Mouse (Mus musculus) lung, postnatal 0 days (tissue): ENCODE data around the gene Wdfy2. TPM values are rescaled to one million over a fixed set of nuclear protein-coding genes. Genes with fewer than 3 reads are reported as not detected.

Source experiments
- ATAC-seq: fragments of 200-750 bp; cut with Nextera tagmentation; 2 replicates; pipeline ENCODE4 v1.8.0; 2017; ENCODE audit warnings: moderate library complexity
- DNase-seq: peaks from one replicate; pipeline ENCODE4 v3.0.0-alpha.2; 2016; ENCODE audit warnings: low spot score
- H3K27ac ChIP-seq: fragments of 300-500 bp; sonication (generic); 2 replicates; pipeline ENCODE4 v1.5.1; 2014; ENCODE audit warnings: antibody characterized with exemption, mild to moderate bottlenecking, low read length, mixed read lengths
- H3K27me3 ChIP-seq: fragments of 300-500 bp; sonication (generic); replicated peaks from 2 replicates; pipeline ENCODE4 v1.6.1; 2014; ENCODE audit warnings: low read length, mixed read lengths; ENCODE audit not compliant: insufficient read depth
- H3K36me3 ChIP-seq: fragments of 300-500 bp; sonication (generic); 2 replicates; pipeline ENCODE4 v1.6.1; 2014; ENCODE audit warnings: low read length, mixed read lengths; ENCODE audit not compliant: insufficient read depth
- H3K4me1 ChIP-seq: fragments of 300-500 bp; sonication (generic); 2 replicates; pipeline ENCODE4 v1.6.1; 2014; ENCODE audit warnings: antibody characterized with exemption, low read depth, low read length, mixed read lengths; ENCODE audit not compliant: insufficient read depth
- H3K4me2 ChIP-seq: fragments of 300-500 bp; sonication (generic); replicated peaks from 2 replicates; pipeline ENCODE4 v1.6.1; 2014; ENCODE audit warnings: low read depth, mild to moderate bottlenecking, low read length, moderate library complexity, mixed read lengths
- H3K4me3 ChIP-seq: fragments of 300-500 bp; sonication (generic); 2 replicates; pipeline ENCODE4 v1.5.1; 2014; ENCODE audit warnings: low read depth, low read length
- H3K9ac ChIP-seq: fragments of 300-500 bp; sonication (generic); replicated peaks from 2 replicates; pipeline ENCODE4 v1.6.1; 2014; ENCODE audit warnings: low read depth, mild to moderate bottlenecking
- H3K9me3 ChIP-seq: fragments of 300-500 bp; sonication (generic); 2 replicates; pipeline ENCODE4 v1.6.1; 2016; ENCODE audit warnings: low read length, mixed read lengths
- CTCF ChIP-seq: IDR thresholded peaks from 2 replicates; pipeline ENCODE4 v1.5.1; 2016; ENCODE audit warnings: antibody characterized with exemption, mild to moderate bottlenecking
- EP300 ChIP-seq: IDR thresholded peaks from 2 replicates; pipeline ENCODE4 v1.6.1; 2016; ENCODE audit warnings: antibody characterized with exemption, mild to moderate bottlenecking, control low read depth
- WGBS: fragments of 180-500 bp; shearing (Covaris S2); extraction: QIAGEN DNeasy Blood & Tissue Kit; methylation state at CpG from one replicate; pipeline ENCODE4 v1.1.7; 2014; 5-methylcytosine and 5-hydroxymethylcytosine counted together
- polyA plus RNA-seq: library from polyadenylated mRNA; unstranded; fragments of >200 nt; fragmentation: Nextera tagmentation; extraction: Ambion mirVana; gene quantifications from 2 replicates; pipeline ENCODE4 v1.2.1, GENCODE M21; 2015

The Wdfy2 gene
- polyA plus RNA-seq, 1 experiment from 2014 or later: 3.5 TPM

DNA sequence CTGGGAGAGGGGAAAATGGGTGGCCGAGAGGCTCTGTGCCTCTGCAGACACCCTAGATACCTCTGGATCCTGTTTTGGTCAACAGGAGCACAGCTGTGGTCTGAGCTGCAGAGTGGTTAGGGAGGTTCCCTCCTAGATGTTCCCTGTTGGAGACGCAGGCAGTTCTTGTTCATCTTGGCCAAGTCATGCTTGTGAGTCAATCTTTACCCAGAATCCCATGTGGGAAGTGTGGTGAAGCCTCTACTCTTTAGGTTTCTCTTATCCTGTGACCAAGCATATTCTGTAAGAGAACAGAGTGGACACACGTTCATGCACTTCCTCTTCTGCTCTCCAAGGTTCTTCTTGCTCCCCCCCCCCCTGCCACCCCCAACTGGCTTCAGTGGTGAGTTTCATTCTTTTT, 20.8 kb downstream of the Wdfy2 start:
- Histone ChIP-seq H3K27ac (no peak overlapping the region), H3K36me3 (no peaks in the 10 kb centered on the region), H3K4me1 (0 out of 2 replicates have a peak, but pooled peaks cover 3% of the 10 kb centered on the region), H3K4me2 (no peak overlapping the region), H3K4me3 (no peak overlapping the region), H3K9ac (no peak overlapping the region), H3K27me3 (no peaks in the 10 kb centered on the region), H3K9me3 (no peaks in the 10 kb centered on the region; the same call in 1 of the 2 replicates)
- 71% methylated on average over 3 of the region's 3 CpGs for WGBS
- ATAC-seq (peak; percentile 43), DNase-seq (peak; percentile 60)
- TF ChIP-seq CTCF (no peak), EP300 (no peak)

DNA sequence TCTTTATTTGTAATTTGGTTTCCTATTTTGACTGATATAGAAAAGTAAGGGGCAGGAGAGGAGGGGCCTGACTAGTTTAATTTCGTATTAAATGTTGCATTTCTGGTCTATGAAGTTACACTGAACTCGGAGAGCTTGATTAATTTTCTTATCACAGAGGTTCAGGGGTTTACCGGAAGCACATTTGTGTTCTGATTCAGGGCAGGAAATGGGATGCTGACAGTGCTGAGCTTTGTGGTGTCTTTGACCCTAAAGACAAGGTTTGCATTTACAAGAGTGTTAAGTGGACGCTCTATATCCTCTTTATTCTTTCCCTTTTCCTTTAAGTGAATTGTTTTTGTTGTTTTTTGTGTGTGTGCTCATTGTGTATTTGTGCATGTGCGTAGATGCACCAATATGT, 25.1 kb downstream of the Wdfy2 start:
- DNase-seq (no peak), ATAC-seq (no peak)
- TF ChIP-seq CTCF: no peak
- Histone ChIP-seq H3K27me3 (no peaks in the 10 kb centered on the region), H3K27ac (no peak overlapping the region), H3K4me3 (no peak overlapping the region), H3K4me2 (no peak overlapping the region), H3K36me3 (no peaks in the 10 kb centered on the region), H3K4me1 (no peaks in the 10 kb centered on the region; the same call in 1 of the 2 replicates), H3K9ac (no peak overlapping the region), H3K9me3 (no peaks in the 10 kb centered on the region; the same call in 1 of the 2 replicates)
- 66% methylated on average over 5 of the region's 5 CpGs for WGBS

DNA sequence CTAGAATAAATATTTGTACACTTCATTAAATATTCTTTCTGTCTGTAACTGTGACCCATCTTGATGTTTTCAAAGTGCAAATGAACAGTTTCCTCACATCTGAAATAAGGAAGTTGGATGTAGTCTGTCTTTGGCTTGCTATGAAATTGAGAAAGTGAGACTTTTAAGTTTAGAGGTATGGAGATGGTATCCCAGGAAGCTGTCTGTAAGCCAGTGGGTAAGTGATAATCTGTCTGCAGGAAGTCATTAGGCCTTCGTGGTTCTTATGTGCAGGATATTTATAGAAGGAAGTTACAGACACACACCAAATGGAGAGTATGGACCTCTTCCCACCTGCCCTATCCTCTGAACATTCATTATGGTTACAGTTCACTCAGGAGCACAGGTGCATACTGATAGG, 26.8 kb downstream of the Wdfy2 start:
- Histone ChIP-seq H3K27me3 (no peaks in the 10 kb centered on the region), H3K9ac (no peak overlapping the region), H3K4me1 (peaks cover 3% of the 10 kb centered on the region; the same call in 1 of the 2 replicates), H3K9me3 (no peaks in the 10 kb centered on the region; the same call in 1 of the 2 replicates), H3K36me3 (no peaks in the 10 kb centered on the region), H3K4me2 (no peak overlapping the region), H3K4me3 (no peak overlapping the region), H3K27ac (no peak overlapping the region)
- WGBS: 17% methylated on average over 1 of the region's 1 CpGs
- ATAC-seq (no peak), DNase-seq (no peak)
- no peak for TF ChIP-seq CTCF
- TF ChIP-seq EP300: no peak

DNA sequence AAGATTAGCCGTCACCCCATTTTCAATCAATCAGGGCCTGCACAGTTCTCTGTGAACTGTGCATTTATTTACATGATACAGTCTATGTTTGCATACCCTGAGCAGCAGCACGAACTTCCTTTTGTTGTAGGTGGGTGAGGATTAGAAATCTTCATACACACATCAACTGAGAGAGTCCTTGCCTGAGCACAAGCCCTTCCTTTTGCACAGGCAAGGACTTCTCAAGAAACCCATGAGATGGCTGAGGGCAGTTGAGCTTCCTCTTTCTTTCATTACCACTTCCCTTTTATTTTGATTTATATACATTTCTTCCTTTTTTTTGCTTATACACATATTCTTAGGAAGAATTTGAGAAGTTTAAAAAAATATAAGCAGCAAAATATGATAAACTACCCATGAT, 27.9 kb downstream of the Wdfy2 start:
- DNase-seq (no peak), ATAC-seq (no peak)
- H3K9me3 ChIP-seq: no peaks in the 10 kb centered on the region; the same call in 1 of the 2 replicates
- WGBS: 37% methylated on average over 2 of the region's 2 CpGs
- H3K4me2 ChIP-seq: no peak overlapping the region
- no peak overlapping the region for H3K27ac ChIP-seq
- H3K4me3 ChIP-seq: no peak overlapping the region
- no peak for TF ChIP-seq EP300
- H3K9ac ChIP-seq: no peak overlapping the region
- H3K27me3 ChIP-seq: no peaks in the 10 kb centered on the region
- no peaks in the 10 kb centered on the region for H3K36me3 ChIP-seq
- H3K4me1 ChIP-seq: peaks cover 3% of the 10 kb centered on the region; the same call in 1 of the 2 replicates

DNA sequence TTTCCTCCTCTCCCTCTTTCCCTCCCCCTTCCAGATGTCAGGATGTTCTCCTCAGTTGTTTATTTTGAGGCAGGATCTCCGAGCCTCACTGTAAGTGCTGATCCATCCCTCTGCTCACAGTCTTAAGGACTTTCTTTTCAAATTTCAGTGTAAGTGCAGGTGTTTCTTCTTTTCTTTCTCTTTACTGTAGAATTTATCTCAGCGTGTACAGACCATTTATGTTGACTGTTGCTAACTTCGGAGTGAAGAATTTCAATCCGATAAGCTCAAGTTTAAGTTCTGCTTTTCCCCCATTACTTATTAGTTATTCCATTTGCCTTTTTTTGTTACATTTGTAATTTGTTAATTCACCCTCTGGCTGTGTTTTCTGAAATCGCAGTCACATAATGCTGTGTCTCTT, 29.6 kb downstream of the Wdfy2 start:
- Histone ChIP-seq H3K9ac (no peak overlapping the region), H3K9me3 (no peaks in the 10 kb centered on the region), H3K36me3 (no peaks in the 10 kb centered on the region), H3K27me3 (no peaks in the 10 kb centered on the region), H3K4me1 (peaks cover 3% of the 10 kb centered on the region; the same call in 1 of the 2 replicates), H3K4me2 (no peak overlapping the region), H3K4me3 (no peak overlapping the region), H3K27ac (no peak overlapping the region)
- WGBS: 59% methylated on average over 5 of the region's 5 CpGs
- ATAC-seq (no peak), DNase-seq (no peak)
- TF ChIP-seq EP300: no peak
- TF ChIP-seq CTCF: no peak

DNA sequence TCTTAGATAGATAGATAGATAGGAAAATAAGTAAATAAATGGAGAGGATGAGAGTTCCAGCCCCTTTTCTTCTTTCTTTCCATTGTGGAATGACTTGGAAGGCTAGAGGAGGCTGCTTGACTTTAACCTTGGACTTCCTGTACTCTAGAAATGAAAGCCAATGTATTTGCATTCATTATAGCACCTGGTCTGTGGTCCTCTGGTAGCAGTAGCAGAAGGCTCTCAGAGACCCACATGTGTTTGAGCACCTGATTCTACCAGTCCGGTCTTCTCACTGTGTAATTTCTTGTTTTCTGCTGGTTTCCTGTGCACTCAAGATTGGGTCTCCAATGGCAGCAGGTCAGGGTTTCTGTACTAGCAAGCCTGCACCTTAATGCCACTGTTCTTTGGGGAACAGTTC, 30.1 kb downstream of the Wdfy2 start:
- H3K36me3 ChIP-seq: no peaks in the 10 kb centered on the region
- H3K4me2 ChIP-seq: no peak overlapping the region
- H3K4me1 ChIP-seq: peaks cover 3% of the 10 kb centered on the region; the same call in 1 of the 2 replicates
- TF ChIP-seq EP300: no peak
- no peak for TF ChIP-seq CTCF
- no peak overlapping the region for H3K4me3 ChIP-seq
- ATAC-seq (no peak), DNase-seq (no peak)
- no peaks in the 10 kb centered on the region for H3K27me3 ChIP-seq
- no peak overlapping the region for H3K27ac ChIP-seq
- H3K9me3 ChIP-seq: no peaks in the 10 kb centered on the region
- 61% methylated on average over 1 of the region's 1 CpGs for WGBS
- H3K9ac ChIP-seq: no peak overlapping the region

DNA sequence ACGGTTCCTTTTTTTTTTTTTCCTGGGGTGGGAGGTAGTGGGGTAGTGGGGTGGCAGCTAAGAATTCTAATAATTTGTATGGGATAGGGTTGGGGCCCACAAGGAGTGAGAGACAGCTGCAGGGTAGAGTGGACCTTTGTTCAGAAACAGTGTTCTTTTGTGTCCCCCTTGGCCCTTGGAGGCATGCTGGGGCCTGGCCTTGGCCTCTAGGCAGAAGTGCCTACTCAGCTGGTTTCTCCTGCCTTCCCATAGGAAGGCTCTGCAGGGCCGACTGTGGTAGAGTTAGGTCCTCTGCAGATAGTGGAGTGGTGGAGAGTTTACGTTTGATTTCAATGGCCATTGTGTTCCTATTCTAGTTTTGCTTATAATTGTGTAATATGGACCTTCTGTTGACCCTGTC, 30.8 kb downstream of the Wdfy2 start:
- peaks cover 3% of the 10 kb centered on the region; the same call in 1 of the 2 replicates for H3K4me1 ChIP-seq
- H3K36me3 ChIP-seq: no peaks in the 10 kb centered on the region
- no peaks in the 10 kb centered on the region for H3K9me3 ChIP-seq
- H3K4me2 ChIP-seq: no peak overlapping the region
- no peak overlapping the region for H3K27ac ChIP-seq
- ATAC-seq (peak; percentile 50; the same call in 1 of the 2 replicates), DNase-seq (peak; percentile 40)
- H3K4me3 ChIP-seq: no peak overlapping the region
- no peaks in the 10 kb centered on the region for H3K27me3 ChIP-seq
- TF ChIP-seq EP300 (no peak), CTCF (no peak)
- WGBS: 20% methylated on average over 3 of the region's 3 CpGs
- H3K9ac ChIP-seq: no peak overlapping the region
